Mouse (Mus musculus): ENCODE measurements around the gene Pxn. TPM values are rescaled to one million over a fixed set of nuclear protein-coding genes. Genes with fewer than 3 reads are reported as not detected.

The Pxn gene
- total and polyA plus RNA-seq, 2 experiments from 2014 or later, result 18.0 to 41.0 TPM

DNA sequence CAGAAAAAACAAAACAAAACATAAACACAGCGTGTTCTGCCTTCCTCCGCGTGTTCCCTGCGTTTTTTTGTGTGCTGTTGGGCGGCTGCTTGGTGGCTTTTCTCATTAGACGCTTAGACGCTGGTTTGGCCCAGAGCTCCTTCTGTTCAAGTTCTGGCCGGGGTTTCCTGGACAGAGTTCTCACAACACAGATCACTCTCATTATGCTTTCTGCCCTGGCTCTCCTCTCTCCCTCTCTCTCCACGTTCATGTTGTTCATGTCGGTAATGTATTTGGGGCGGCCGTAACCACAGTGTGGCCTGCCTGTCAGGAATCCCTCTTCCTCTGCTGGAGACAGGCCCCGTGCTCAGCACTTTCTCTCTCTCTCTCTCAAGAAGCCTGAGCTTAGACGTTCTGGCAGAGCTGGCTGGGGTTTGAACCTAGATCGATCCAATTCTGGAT lies 2.9 kb downstream of the Pxn start:
- peak overlapping the region; percentile 69 for H3K27ac ChIP-seq
- H3K27me3 ChIP-seq (ENCODE audit: insufficient read depth, low read length), result no peaks in the 10 kb centered on the region
- TF ChIP-seq CTCF (IDR thresholded peaks at IDR 0.05; ENCODE audit: low read depth), result no peak
- no peaks in the 10 kb centered on the region for H3K36me3 ChIP-seq (ENCODE audit: insufficient read depth, low read length)
- DNase-seq (ENCODE audit: low spot score) (peak; percentile 58), ATAC-seq (peak; percentile 24; the same call in 1 of the 2 replicates)
- no peak overlapping the region; the same call in 1 of the 2 replicates for H3K9ac ChIP-seq (replicated peaks; ENCODE audit: low read length)
- WGBS, result 18% methylated on average over 15 of the region's 15 CpGs
- H3K4me1 ChIP-seq (ENCODE audit: insufficient read depth, low read length), result peaks cover 32% of the 10 kb centered on the region
- no peaks in the 10 kb centered on the region for H3K9me3 ChIP-seq (ENCODE audit: low read length)
- H3K4me2 ChIP-seq (ENCODE audit: low read depth, low read length), result peak overlapping the region; percentile 85
- H3K4me3 ChIP-seq (ENCODE audit: low read length), result peak overlapping the region; percentile 89

DNA sequence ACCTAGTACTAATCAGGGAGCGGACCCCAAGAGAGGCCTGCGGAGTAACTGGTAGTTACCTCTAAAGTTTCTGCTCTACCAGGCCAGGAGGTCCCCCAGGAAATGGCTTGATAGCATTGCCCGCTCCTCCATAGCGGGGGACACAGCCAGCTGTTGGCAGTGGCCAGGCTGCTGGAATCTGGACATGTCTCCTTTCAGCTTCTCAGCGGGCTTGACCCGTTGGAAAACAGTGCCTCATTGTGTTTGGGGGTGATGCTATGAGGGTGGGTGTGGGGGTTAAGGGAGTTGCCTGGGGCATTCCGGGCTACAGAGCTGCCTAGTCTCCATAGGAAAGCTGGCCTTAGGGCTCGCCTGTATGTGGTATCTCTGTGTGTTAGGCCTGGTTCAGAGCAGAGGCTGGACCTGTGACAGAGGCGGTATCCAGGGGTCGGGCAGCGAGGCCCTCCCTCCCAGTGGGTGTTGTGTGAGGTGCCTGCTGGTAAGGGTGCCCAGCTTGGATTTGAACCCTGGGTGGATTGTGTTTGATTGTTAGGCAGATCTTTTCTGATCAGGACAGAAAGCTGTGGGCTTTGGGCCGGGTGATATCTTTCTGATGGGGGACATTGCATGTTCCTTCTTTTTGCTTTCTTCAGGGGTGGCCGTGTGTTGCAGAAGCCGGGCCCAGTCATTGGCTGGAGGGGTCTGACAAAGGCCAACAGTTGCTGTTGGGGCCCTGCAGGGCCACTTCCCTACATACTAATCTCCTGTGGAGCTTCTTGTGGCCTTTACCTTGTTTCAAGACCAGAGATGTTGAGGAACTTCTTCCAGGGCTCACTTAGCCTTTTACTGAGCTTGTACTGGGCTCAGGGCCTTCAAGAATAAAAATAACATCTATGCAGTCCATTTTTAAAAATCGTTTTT lies 3.6 kb downstream of the Pxn start:
- peak; percentile 35; the same call in 1 of the 2 replicates for ATAC-seq
- no peak overlapping the region; the same call in 1 of the 2 replicates for H3K9ac ChIP-seq (replicated peaks; ENCODE audit: low read length)
- H3K9me3 ChIP-seq (ENCODE audit: low read length), result no peaks in the 10 kb centered on the region
- 45% methylated on average over 15 of the region's 15 CpGs for WGBS
- H3K36me3 ChIP-seq (ENCODE audit: insufficient read depth, low read length), result no peaks in the 10 kb centered on the region
- DNase-seq (ENCODE audit: low spot score), result no peak
- peak overlapping the region; percentile 85 for H3K4me2 ChIP-seq (ENCODE audit: low read depth, low read length)
- no peak for TF ChIP-seq CTCF (IDR thresholded peaks at IDR 0.05; ENCODE audit: low read depth)
- H3K27ac ChIP-seq, result peak overlapping the region; percentile 69
- H3K4me1 ChIP-seq (ENCODE audit: insufficient read depth, low read length), result peaks cover 32% of the 10 kb centered on the region
- H3K4me3 ChIP-seq (ENCODE audit: low read length), result peak overlapping the region; percentile 89; the same call in 1 of the 2 replicates
- H3K27me3 ChIP-seq (ENCODE audit: insufficient read depth, low read length), result no peaks in the 10 kb centered on the region

DNA sequence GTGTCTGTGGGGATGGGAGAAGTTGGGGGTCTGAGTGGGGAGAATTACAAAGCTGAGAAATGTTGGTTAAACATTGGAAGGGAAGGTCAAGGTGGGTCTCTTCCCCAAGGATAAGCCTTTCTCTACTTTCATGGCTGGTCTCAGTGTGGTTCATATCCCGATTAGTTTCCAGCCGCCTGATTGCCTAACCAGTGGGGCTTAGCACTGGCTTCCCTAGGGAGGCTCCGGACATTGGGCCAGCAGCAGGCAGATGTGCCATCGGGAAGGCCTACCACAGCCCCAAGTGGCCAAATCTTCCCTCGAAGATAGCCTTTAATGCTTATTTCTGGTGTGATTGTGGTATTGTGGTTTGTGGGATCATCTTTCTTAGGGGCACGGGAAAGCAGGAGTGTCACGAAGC lies 5.9 kb downstream of the Pxn start:
- TF ChIP-seq CTCF (IDR thresholded peaks at IDR 0.05; ENCODE audit: low read depth), result no peak
- H3K9ac ChIP-seq (replicated peaks; ENCODE audit: low read length), result no peak overlapping the region
- WGBS, result 81% methylated on average over 7 of the region's 7 CpGs
- H3K4me3 ChIP-seq (ENCODE audit: low read length), result no peak overlapping the region
- H3K36me3 ChIP-seq (ENCODE audit: insufficient read depth, low read length), result no peaks in the 10 kb centered on the region
- H3K9me3 ChIP-seq (ENCODE audit: low read length), result no peaks in the 10 kb centered on the region
- peaks cover 28% of the 10 kb centered on the region for H3K4me1 ChIP-seq (ENCODE audit: insufficient read depth, low read length)
- H3K4me2 ChIP-seq (ENCODE audit: low read depth, low read length), result no peak overlapping the region
- no peak for DNase-seq (ENCODE audit: low spot score)
- ATAC-seq, result no peak
- H3K27me3 ChIP-seq (ENCODE audit: insufficient read depth, low read length), result no peaks in the 10 kb centered on the region
- H3K27ac ChIP-seq, result no peak overlapping the region

DNA sequence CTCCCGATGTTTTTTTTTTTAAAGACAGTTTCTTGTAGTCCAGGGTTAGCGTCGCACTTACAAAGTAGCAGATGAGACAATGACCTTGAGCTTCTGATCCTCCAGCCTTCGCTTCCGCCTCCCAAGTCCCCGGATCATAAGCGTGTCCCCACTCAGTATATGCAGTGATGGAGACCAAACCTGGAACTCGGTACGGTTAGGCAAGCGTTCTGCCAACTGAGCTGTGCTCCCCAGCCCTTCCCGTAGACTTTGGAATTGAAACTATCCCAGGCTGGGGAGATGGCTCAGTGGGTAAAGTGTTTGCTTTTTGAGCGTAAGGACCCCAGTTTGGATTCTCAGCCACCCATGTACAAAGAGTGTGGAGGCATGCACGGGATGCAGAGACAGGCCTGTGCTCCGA lies 6.8 kb downstream of the Pxn start:
- TF ChIP-seq CTCF (IDR thresholded peaks at IDR 0.05; ENCODE audit: low read depth), result no peak
- H3K4me2 ChIP-seq (ENCODE audit: low read depth, low read length), result no peak overlapping the region
- no peak for DNase-seq (ENCODE audit: low spot score)
- WGBS, result 96% methylated on average over 14 of the region's 14 CpGs
- H3K4me1 ChIP-seq (ENCODE audit: insufficient read depth, low read length), result peaks cover 19% of the 10 kb centered on the region
- H3K4me3 ChIP-seq (ENCODE audit: low read length), result no peak overlapping the region
- H3K9me3 ChIP-seq (ENCODE audit: low read length), result no peaks in the 10 kb centered on the region
- H3K27ac ChIP-seq, result no peak overlapping the region
- no peak overlapping the region for H3K9ac ChIP-seq (replicated peaks; ENCODE audit: low read length)
- no peaks in the 10 kb centered on the region for H3K36me3 ChIP-seq (ENCODE audit: insufficient read depth, low read length)
- H3K27me3 ChIP-seq (ENCODE audit: insufficient read depth, low read length), result no peaks in the 10 kb centered on the region
- no peak for ATAC-seq

DNA sequence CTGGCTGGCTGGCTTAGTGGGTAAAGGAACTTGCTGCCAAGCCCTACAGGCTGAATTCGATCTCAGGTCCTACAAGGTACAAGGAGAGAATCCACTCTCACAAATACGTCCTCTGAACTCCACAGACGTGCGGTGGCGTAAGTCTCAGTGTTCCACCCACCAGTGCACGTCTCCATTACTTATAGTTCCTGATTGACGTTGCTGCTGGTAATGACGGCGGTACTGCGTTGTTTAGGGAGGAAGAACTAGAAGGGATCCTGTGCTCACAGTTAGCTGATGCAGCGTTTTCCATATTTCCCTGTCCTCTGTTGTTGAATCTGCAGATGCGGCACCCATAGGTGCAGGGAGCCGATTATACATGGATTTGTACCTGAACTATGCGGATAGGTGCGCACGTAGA lies 7.2 kb downstream of the Pxn start:
- no peak for TF ChIP-seq CTCF (IDR thresholded peaks at IDR 0.05; ENCODE audit: low read depth)
- 94% methylated on average over 16 of the region's 16 CpGs for WGBS
- ATAC-seq, result no peak

DNA sequence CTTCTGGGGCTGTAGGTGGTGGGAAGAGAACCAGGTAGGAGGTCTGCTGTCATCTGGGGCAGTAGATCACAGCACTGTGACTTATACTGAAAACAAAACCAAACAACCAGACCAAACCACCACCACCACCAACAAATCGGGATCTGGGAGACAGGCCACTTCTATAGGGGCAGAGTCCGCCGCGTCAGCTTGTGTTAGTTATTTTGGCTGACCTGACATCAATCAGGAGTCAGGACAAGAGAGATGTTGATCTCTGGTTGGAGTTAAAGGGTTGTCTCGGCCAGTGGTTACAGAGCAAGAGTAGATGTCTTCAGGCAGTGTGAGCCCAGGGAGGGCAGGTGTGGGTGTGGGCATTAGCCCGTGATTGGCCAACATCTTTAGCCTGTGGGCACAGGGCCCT lies 7.9 kb downstream of the Pxn start:
- DNase-seq (ENCODE audit: low spot score), result no peak
- Histone ChIP-seq H3K4me3 (ENCODE audit: low read length) (no peak overlapping the region), H3K9me3 (ENCODE audit: low read length) (no peaks in the 10 kb centered on the region), H3K4me2 (ENCODE audit: low read depth, low read length) (no peak overlapping the region), H3K36me3 (ENCODE audit: insufficient read depth, low read length) (no peaks in the 10 kb centered on the region), H3K4me1 (ENCODE audit: insufficient read depth, low read length) (peaks cover 8% of the 10 kb centered on the region), H3K27me3 (ENCODE audit: insufficient read depth, low read length) (no peaks in the 10 kb centered on the region), H3K9ac (replicated peaks; ENCODE audit: low read length) (no peak overlapping the region), H3K27ac (peak overlapping the region; percentile 59; the same call in 1 of the 2 replicates)
- TF ChIP-seq CTCF (IDR thresholded peaks at IDR 0.05; ENCODE audit: low read depth), result no peak
- WGBS, result 92% methylated on average over 6 of the region's 6 CpGs
- no peak for ATAC-seq

More for the DNA sequence above, 7.2 kb downstream of the Pxn start:
- H3K36me3 ChIP-seq (ENCODE audit: insufficient read depth, low read length), result no peaks in the 10 kb centered on the region
- no peaks in the 10 kb centered on the region for H3K27me3 ChIP-seq (ENCODE audit: insufficient read depth, low read length)
- no peak for DNase-seq (ENCODE audit: low spot score)
- no peaks in the 10 kb centered on the region for H3K9me3 ChIP-seq (ENCODE audit: low read length)
- peaks cover 14% of the 10 kb centered on the region for H3K4me1 ChIP-seq (ENCODE audit: insufficient read depth, low read length)
- H3K9ac ChIP-seq (replicated peaks; ENCODE audit: low read length), result no peak overlapping the region
- H3K27ac ChIP-seq, result no peak overlapping the region
- no peak overlapping the region for H3K4me2 ChIP-seq (ENCODE audit: low read depth, low read length)
- H3K4me3 ChIP-seq (ENCODE audit: low read length), result no peak overlapping the region

All from hindbrain, postnatal 0 days (tissue).